Mouse (Mus musculus) G1E (cell line): Measurements from ENCODE around the gene Vdr.

Experiments used
- CTCF ChIP-seq: IDR thresholded peaks from 2 replicates; pipeline ENCODE4 v1.5.1; 2012; ENCODE audit warnings: low read depth, low read length, inconsistent platforms, mixed read lengths
- GATA1 ChIP-seq: IDR thresholded peaks from 2 replicates; pipeline ENCODE4 v1.6.1; 2012; ENCODE audit warnings: borderline replicate concordance, low read length, inconsistent platforms, mixed read lengths

GRCm38 (mm10) chr15:97844037-97845034 is 66.1 kb downstream of the Vdr start, which contains the start of gene Hdac7:
- TF ChIP-seq CTCF (no peak), GATA1 (no peak)
